Mouse (Mus musculus) bone marrow macrophage, adult 2 months (primary cell): ENCODE results near the gene Cyfip1.

Experiments
- CTCF ChIP-seq: IDR thresholded peaks from 2 replicates; pipeline ENCODE4 v1.5.1; 2012; ENCODE audit warnings: low read depth, mild to moderate bottlenecking, low read length, moderate library complexity
- POLR2A ChIP-seq: IDR thresholded peaks from 2 replicates; pipeline ENCODE4 v1.6.1; 2012; ENCODE audit warnings: mild to moderate bottlenecking, low read depth, low read length, borderline replicate concordance

- TF ChIP-seq POLR2A: no peak
- TF ChIP-seq CTCF: no peak
Measured at GRCm38 (mm10) chr7:55909519-55909918, 68.0 kb downstream of the Cyfip1 start.
